Mouse (Mus musculus): ENCODE results near the gene Psd.

DNA sequence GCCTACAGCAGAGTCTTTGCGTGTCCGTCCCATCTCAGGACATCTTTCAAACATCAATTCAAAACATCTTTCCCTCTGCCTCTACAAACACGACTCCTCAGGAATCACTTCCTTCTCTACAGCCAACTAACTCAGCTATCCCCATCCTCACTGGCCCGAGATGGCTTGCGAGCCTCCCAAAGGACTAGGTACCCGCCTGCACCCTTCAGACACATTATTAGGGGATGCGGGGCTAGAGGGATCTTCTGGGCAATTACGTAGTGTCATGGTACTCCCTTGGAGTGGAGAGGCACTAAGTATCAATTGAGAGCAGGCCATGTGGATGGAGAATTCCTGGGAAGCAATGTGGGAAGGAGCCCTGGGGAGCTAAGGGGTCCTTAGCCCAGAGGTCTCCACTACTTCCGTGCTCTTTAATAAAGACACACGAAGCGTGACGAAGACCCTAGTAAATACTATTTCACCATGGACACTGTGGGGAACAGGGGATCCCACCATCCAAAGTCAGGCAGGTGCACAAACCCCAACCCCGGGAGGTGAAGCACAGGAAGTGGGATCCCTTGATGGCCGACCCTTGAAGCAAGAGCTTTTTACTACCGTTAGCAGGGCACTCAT, 10.9 kb upstream of the Psd start:
- TF ChIP-seq CTCF (conservative IDR thresholded peaks at IDR 0.05; ENCODE audit: insufficient read depth, insufficient read length, low read depth, low read length) (no peak), POLR2A (IDR thresholded peaks at IDR 0.05; ENCODE audit: low read depth, low read length) (no peak)

All from kidney, adult 2 months (tissue).